Mouse (Mus musculus) hindbrain, embryonic 15.5 days (tissue): ENCODE results near the gene Rad9a. TPM values are rescaled to one million over a fixed set of nuclear protein-coding genes. Genes with fewer than 3 reads are reported as not detected.
A peak's percentile ranks its signal among the peaks of the same experiment; 100 is the strongest.

Experiments used
- ATAC-seq: fragments of 200-750 bp; cut with Nextera tagmentation; 2 replicates; pipeline ENCODE4 v1.8.0; 2017; ENCODE audit warnings: low read depth, moderate number of reproducible peaks, moderate TSS enrichment; ENCODE audit not compliant: low FRiP score
- H3K27ac ChIP-seq: fragments of 300-500 bp; sonication (generic); replicated peaks from 2 replicates; pipeline ENCODE4 v1.5.1; 2015; ENCODE audit warnings: mild to moderate bottlenecking, inconsistent platforms
- H3K27me3 ChIP-seq: fragments of 300-500 bp; sonication (generic); 2 replicates; pipeline ENCODE4 v1.6.1; 2015; ENCODE audit warnings: control low read depth, inconsistent platforms
- H3K36me3 ChIP-seq: fragments of 300-500 bp; sonication (generic); 2 replicates; pipeline ENCODE4 v1.6.1; 2015; ENCODE audit warnings: control low read depth, inconsistent platforms
- H3K4me1 ChIP-seq: fragments of 300-500 bp; sonication (generic); replicated peaks from 2 replicates; pipeline ENCODE4 v1.6.1; 2015; ENCODE audit warnings: control low read depth, inconsistent platforms
- H3K4me2 ChIP-seq: fragments of 300-500 bp; sonication (generic); 2 replicates; pipeline ENCODE4 v1.6.1; 2015; ENCODE audit warnings: moderate library complexity, mild to moderate bottlenecking, inconsistent platforms
- H3K4me3 ChIP-seq: fragments of 300-500 bp; sonication (generic); 2 replicates; pipeline ENCODE4 v1.5.1; 2015; ENCODE audit warnings: mild to moderate bottlenecking, inconsistent platforms
- H3K9ac ChIP-seq: fragments of 300-500 bp; sonication (generic); 2 replicates; pipeline ENCODE4 v1.6.1; 2015; ENCODE audit warnings: inconsistent platforms
- H3K9me3 ChIP-seq: fragments of 300-500 bp; sonication (generic); 2 replicates; pipeline ENCODE4 v1.6.1; 2016; ENCODE audit warnings: control low read depth, inconsistent platforms
- WGBS: fragments of 180-500 bp; shearing (Covaris S2); methylation state at CpG from one replicate; pipeline ENCODE4 v1.1.7; 2015; 5-methylcytosine and 5-hydroxymethylcytosine counted together
- polyA plus RNA-seq: library from polyadenylated mRNA; unstranded; fragments of >200 nt; fragmentation: Nextera tagmentation; extraction: Ambion mirVana; gene quantifications from 2 replicates; pipeline ENCODE4 v1.2.1, GENCODE M21; 2015

The Rad9a gene
- polyA plus RNA-seq, 1 experiment from 2014 or later: 27.5 TPM

DNA sequence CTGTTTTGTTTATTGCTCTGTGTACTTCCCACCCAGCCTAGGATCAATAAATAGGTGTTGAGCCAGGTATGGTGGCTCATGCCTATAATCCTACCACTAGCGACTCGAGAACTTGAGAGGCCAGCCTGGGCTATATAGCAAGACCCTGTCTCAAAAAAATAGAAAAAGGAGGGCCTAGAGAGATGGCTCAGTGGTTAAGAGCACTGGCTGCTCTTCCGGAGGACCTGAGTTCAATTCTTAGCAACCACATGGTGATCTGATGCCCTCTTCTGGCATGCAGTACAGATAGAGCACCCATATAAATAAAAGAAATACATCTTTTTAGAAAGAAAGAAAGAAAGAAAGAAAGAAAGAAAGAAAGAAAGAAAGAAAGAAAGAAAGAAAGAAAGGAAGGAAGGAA is 1.7 kb upstream of the Rad9a start:
- Histone ChIP-seq H3K9ac (no peak overlapping the region), H3K4me2 (no peak overlapping the region), H3K9me3 (no peaks in the 10 kb centered on the region), H3K4me3 (no peak overlapping the region), H3K27me3 (no peaks in the 10 kb centered on the region), H3K27ac (no peak overlapping the region), H3K36me3 (no peaks in the 10 kb centered on the region), H3K4me1 (peaks cover 27% of the 10 kb centered on the region)
- ATAC-seq: no peak
- WGBS: 64% methylated on average over 3 of the region's 3 CpGs

DNA sequence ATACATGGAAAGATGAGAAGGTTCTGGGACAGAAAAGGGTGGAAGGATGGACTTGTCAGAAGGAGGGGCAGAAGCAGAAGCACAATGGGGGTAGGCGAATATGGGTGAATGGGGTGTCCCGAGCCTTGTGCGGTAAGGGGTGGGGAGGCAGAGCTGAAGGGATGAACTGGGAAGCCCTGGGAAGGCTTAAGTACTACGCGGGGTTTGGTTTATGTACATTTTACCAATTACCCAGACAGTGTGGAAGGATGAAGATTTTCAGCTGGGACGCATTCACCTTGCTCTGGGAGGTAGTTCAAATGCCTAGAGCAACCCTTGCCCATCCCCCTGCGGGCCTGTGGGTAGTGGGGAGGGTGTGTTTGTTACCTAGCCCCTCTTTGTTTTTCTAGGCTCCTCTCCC is 687 bp upstream of the Rad9a start:
- Histone ChIP-seq H3K36me3 (peaks cover 2% of the 10 kb centered on the region; the same call in 1 of the 2 replicates), H3K4me1 (peaks cover 27% of the 10 kb centered on the region), H3K4me2 (peak overlapping the region; percentile 94), H3K27me3 (no peaks in the 10 kb centered on the region), H3K9ac (peak overlapping the region; percentile 70), H3K27ac (peak overlapping the region; percentile 55), H3K9me3 (no peaks in the 10 kb centered on the region), H3K4me3 (peak overlapping the region; percentile 62)
- WGBS: 31% methylated on average over 7 of the region's 7 CpGs
- ATAC-seq: no peak; the same call in 1 of the 2 replicates

DNA sequence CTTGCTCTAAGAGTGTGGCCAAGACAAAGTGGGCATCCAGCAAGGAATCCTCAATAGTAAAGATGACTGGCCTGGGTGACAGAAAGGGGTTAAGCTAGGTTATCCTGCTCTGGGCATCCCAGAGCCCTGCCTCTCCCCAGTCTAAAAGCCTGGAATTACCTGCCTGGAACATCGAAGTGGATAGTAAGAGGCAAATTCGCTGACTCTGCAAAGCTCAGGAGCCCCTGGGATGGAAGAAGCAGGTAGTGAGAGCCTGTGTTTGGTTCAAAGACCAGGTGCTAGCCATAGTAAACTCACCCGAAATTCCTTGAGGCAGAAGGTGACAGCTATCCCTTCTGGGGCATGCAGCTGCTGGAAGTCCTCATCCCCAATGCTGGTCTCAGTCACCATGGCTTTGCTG is 4.3 kb downstream of the Rad9a start:
- Histone ChIP-seq H3K4me2 (no peak overlapping the region), H3K27ac (no peak overlapping the region), H3K4me3 (no peak overlapping the region), H3K36me3 (peaks cover 30% of the 10 kb centered on the region), H3K9me3 (no peaks in the 10 kb centered on the region), H3K9ac (no peak overlapping the region), H3K4me1 (peaks cover 56% of the 10 kb centered on the region), H3K27me3 (no peaks in the 10 kb centered on the region)
- no peak for ATAC-seq
- WGBS: 77% methylated on average over 3 of the region's 3 CpGs

DNA sequence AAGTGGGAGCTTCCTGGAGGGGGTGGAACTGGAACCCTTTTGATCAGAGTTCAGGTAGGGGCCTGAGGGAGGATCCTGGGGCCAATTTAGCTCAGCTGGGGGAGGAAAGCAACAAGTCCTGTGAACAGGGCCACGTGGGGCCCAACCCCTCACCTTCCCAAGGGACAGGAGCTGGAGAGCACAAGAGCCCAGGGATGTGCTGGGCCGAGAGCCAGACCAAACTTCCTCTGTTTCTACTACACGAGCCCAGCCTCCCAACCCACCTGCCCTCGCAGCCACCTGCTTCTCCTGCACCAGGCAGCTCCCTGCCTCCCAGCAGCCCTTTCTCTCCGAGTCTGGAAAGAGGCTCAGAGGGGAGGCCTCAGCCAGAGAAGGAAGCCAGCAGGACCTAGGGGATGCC is 4.9 kb downstream of the Rad9a start:
- WGBS: 66% methylated on average over 5 of the region's 5 CpGs
- H3K27ac ChIP-seq: no peak overlapping the region
- no peak for ATAC-seq
- H3K4me3 ChIP-seq: no peak overlapping the region
- no peaks in the 10 kb centered on the region for H3K27me3 ChIP-seq
- H3K4me2 ChIP-seq: no peak overlapping the region
- H3K9ac ChIP-seq: no peak overlapping the region
- no peaks in the 10 kb centered on the region for H3K9me3 ChIP-seq
- peaks cover 30% of the 10 kb centered on the region for H3K36me3 ChIP-seq
- H3K4me1 ChIP-seq: peaks cover 53% of the 10 kb centered on the region

DNA sequence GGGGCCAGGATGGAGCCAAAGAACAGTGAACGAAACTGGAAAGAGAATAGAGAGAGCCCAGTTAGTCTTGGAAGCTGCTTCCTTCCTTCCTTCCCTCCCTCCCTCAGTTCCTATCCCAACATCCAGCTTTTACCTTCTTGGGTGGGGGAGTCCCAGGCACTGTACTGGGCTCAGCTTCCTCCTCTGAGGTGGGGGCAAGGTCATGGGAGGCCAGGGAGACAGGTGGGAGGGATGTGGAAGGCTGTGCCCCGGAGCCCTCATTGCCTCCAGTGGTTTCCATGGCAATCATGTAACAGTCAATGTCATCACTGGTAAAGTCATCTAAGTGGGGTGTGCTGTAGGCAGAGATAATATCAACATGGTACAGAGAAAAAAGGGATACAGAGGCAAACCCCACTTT is 5.4 kb downstream of the Rad9a start:
- Histone ChIP-seq H3K27ac (no peak overlapping the region), H3K4me3 (no peak overlapping the region), H3K27me3 (no peaks in the 10 kb centered on the region), H3K4me1 (peaks cover 54% of the 10 kb centered on the region), H3K9me3 (no peaks in the 10 kb centered on the region), H3K4me2 (no peak overlapping the region), H3K9ac (no peak overlapping the region), H3K36me3 (peaks cover 30% of the 10 kb centered on the region)
- no peak for ATAC-seq
- WGBS: 59% methylated on average over 2 of the region's 2 CpGs

DNA sequence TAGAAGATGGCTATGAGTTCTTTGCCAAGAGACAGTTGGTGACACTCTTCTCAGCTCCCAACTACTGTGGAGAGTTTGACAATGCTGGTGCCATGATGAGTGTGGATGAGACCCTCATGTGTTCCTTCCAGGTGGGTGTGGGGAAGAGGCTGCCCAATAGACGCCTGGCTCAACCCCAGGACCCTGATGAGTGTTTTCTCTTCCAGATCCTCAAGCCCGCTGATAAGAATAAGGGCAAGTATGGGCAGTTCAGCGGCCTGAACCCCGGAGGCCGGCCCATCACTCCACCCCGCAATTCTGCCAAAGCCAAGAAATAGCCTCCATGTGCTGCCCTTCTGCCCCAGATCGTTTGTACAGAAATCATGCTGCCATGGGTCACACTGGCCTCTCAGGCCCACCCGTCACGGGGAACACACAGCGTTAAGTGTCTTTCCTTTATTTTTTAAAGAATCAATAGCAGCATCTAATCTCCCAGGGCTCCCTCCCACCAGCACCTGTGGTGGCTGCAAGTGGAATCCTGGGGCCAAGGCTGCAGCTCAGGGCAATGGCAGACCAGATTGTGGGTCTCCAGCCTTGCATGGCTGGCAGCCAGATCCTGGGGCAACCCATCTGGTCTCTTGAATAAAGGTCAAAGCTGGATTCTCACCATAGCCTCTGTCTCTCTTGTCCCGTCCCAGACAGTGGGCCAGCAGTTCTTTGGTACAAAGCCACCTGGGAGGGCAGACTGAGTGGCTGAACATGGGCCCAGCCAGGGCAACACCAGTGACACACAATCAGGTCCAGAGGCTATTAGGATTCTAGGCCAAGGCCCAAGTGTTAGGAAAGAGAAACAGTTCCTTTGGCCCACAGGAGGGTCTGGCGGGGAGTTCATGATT is 6.4 kb downstream of the Rad9a start:
- Histone ChIP-seq H3K36me3 (peaks cover 30% of the 10 kb centered on the region), H3K4me3 (no peak overlapping the region), H3K4me2 (no peak overlapping the region), H3K4me1 (peaks cover 44% of the 10 kb centered on the region), H3K9ac (no peak overlapping the region), H3K27ac (peak overlapping the region; percentile 37; the same call in 1 of the 2 replicates), H3K9me3 (no peaks in the 10 kb centered on the region), H3K27me3 (no peaks in the 10 kb centered on the region)
- 72% methylated on average over 12 of the region's 12 CpGs for WGBS
- no peak for ATAC-seq

DNA sequence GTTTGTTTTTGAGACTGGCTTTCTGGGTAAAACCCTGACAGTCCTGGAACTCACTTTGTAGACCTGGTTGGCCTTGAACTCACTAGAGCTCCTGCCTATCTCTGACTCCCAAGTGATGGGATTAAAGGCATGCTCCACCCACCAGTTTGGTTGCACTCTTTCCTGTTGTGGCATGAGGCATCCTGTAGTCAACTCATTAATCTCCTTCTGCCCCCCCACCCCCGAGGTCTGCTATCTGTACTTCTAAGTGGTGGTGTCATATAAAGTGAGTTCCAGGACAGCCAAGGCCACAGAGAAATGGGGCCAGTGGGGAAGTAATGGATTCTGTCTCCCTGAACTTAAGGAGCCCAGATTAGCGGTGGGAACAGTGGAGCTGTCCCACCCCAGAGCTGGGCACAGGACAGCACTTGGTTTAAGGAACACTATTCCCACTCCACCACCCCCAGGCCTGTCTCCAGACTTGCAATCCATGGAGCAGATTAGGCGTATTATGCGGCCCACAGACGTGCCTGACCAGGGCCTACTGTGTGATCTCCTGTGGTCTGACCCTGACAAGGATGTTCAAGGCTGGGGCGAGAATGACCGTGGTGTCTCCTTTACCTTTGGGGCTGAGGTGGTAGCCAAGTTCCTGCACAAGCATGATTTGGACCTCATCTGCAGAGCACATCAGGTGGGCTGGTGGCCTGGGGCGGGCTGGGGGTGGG is 7.3 kb downstream of the Rad9a start:
- WGBS: 88% methylated on average over 8 of the region's 8 CpGs
- Histone ChIP-seq H3K9me3 (no peaks in the 10 kb centered on the region), H3K4me3 (no peak overlapping the region), H3K4me2 (no peak overlapping the region), H3K4me1 (peaks cover 41% of the 10 kb centered on the region), H3K27ac (no peak overlapping the region), H3K27me3 (no peaks in the 10 kb centered on the region), H3K36me3 (peaks cover 30% of the 10 kb centered on the region), H3K9ac (no peak overlapping the region)
- no peak for ATAC-seq

DNA sequence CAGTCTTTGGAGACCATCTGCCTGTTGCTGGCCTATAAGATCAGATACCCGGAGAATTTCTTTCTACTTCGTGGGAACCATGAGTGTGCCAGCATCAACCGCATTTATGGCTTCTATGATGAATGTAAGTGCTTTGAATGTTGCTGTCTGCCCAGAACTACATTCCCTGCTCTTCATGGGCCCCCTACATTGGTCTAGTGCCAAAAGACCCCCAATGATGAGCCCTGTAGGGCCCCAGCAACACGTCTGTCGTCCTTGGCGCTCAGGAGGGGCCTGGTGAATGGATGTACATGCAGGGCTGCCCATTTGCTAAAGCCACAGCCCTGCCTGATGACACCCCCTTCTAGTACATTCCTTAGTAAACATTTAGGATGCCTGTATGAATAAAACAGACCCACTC is 8.3 kb downstream of the Rad9a start:
- peak overlapping the region; percentile 95 for H3K4me2 ChIP-seq
- 58% methylated on average over 6 of the region's 6 CpGs for WGBS
- no peaks in the 10 kb centered on the region for H3K27me3 ChIP-seq
- no peak for ATAC-seq
- H3K27ac ChIP-seq: peak overlapping the region; percentile 94; the same call in 1 of the 2 replicates
- peaks cover 30% of the 10 kb centered on the region for H3K36me3 ChIP-seq
- H3K9me3 ChIP-seq: no peaks in the 10 kb centered on the region
- H3K4me3 ChIP-seq: peak overlapping the region; percentile 87
- peaks cover 41% of the 10 kb centered on the region for H3K4me1 ChIP-seq
- H3K9ac ChIP-seq: peak overlapping the region; percentile 97

DNA sequence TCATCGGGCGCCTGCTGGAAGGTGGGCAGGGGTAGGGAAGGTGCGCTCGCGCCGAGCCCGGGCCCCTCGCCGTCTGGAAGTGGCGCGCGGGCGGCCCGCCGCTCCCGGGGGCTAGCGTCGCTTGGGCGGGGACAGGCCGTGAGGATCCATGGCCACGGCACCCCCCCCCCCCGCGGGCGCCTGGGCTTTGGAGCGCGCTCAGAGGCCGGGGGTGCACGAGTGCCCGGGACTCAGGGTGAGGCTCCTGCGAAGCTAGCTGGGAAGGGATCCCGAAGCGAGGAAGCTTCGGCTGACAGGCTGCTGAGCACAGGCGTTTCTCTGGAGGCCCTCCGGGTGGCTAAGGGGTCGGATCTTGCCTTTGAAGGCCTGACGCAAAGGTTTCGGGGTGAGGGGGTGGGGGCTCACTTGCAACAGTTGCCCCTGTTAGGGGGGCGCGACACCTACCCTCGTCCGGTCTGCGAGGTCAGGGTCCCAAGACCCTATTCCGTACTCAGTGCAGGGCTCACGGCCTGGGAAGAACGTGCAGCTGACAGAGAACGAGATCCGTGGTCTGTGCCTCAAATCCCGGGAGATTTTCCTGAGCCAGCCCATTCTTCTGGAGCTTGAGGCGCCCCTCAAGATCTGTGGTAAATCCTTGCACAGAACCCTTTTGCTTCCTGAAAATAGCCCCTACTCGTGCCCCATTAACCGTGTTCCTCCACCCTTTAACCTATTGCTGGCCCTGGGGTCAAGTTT is 9.0 kb downstream of the Rad9a start:
- Histone ChIP-seq H3K36me3 (peaks cover 30% of the 10 kb centered on the region), H3K9ac (peak overlapping the region; percentile 97), H3K27ac (peak overlapping the region; percentile 94), H3K27me3 (no peaks in the 10 kb centered on the region), H3K9me3 (no peaks in the 10 kb centered on the region), H3K4me2 (peak overlapping the region; percentile 95), H3K4me3 (peak overlapping the region; percentile 87), H3K4me1 (peaks cover 41% of the 10 kb centered on the region)
- under 1% methylated on average over 50 of the region's 52 CpGs for WGBS
- ATAC-seq: peak; percentile 75

DNA sequence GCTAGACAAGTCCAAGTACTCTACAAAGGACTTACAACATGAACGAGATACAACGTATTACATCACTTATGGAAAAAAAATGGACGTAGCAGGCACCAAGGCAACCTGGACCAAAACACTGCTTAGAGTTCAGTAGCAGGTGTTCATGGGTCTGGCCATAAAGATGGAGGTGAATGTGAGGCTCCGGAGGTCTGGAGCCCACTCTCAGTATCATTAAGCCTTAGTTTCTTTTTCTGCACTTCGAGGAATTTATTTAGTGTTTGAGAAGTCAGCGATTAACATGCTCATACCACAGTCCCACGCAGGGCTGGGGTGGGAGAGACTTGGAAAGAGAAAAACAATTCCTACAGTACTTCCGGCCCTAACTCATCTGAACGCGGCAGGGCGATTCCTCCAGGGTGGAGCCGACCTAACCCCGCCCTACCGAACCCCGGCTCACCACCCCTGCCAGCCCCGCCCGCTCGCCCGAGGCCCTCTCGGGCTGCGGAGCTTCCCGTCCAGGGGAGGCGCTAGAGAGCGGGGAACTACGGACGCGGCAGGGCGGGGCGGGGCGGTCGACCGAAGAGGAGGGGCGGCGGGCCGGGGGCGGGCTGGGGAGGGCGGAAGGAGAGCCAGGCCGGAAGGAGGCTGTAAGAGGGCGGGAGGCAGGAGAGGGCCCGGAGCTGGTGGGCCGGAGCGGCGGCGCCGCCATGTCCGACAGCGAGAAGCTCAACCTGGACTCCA is 9.8 kb downstream of the Rad9a start, which contains the start of gene Ppp1ca:
Gene Ppp1ca (plus strand): TSS at position 538 of the 723 bp plus-strand sequence.
- peaks cover 24% of the 10 kb centered on the region for H3K36me3 ChIP-seq
- 9% methylated on average over 31 of the region's 47 CpGs for WGBS
- no peaks in the 10 kb centered on the region for H3K27me3 ChIP-seq
- peak within 1 kb of the TSS; percentile 97 for H3K9ac ChIP-seq
- H3K9me3 ChIP-seq: no peaks in the 10 kb centered on the region
- peak; percentile 92 for ATAC-seq
- peak within 1 kb of the TSS; percentile 95 for H3K4me2 ChIP-seq
- H3K27ac ChIP-seq: peak within 1 kb of the TSS; percentile 94
- peaks cover 39% of the 10 kb centered on the region for H3K4me1 ChIP-seq
- H3K4me3 ChIP-seq: peak within 1 kb of the TSS; percentile 87

DNA sequence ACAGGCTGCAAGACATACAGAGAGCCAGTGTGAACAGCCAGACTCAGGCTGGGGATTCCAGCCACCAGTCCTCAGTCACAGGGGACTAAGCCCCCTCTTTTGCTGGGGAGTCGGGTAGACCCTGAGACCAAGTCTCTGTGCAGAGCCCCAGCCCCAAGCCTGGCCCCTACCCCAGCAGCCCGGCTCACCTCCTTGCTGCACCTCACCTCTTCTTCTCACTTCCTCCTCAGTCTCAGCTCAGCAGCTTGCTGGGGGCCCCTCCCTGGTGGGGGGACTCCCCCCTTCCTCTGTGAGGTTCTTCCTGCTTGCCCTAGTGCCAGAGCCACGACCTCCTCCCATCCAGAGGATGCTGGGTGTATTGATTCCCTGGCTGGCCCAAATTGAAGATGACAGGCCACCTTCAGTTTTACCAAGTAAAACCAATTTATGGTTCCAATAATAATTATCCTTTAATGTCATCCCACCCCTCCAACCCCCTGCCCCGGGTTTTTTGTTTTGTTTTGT is 10.6 kb downstream of the Rad9a start, which contains the start of gene Tbc1d10c:
Gene Tbc1d10c (minus strand): TSS at position 454 of the 504 bp plus-strand sequence.
- H3K4me1 ChIP-seq: peaks cover 35% of the 10 kb centered on the region
- peak within 1 kb of the TSS; percentile 95 for H3K4me2 ChIP-seq
- 71% methylated on average over 4 of the region's 4 CpGs for WGBS
- peak within 1 kb of the TSS; percentile 97 for H3K9ac ChIP-seq
- H3K27me3 ChIP-seq: no peaks in the 10 kb centered on the region
- peak within 1 kb of the TSS; percentile 87 for H3K4me3 ChIP-seq
- H3K27ac ChIP-seq: peak within 1 kb of the TSS; percentile 94
- no peak for ATAC-seq
- no peaks in the 10 kb centered on the region for H3K9me3 ChIP-seq
- peaks cover 20% of the 10 kb centered on the region for H3K36me3 ChIP-seq
